Mouse (Mus musculus): ENCODE data around the gene Sept5.

- TF ChIP-seq CTCF (IDR thresholded peaks at IDR 0.05; ENCODE audit: low read depth) = peak; percentile 33
- TF ChIP-seq EP300 (IDR thresholded peaks at IDR 0.05; ENCODE audit: low read depth) = no peak
These were observed 2.3 kb upstream of the Sept5 start for GRCm38 (mm10) chr16:18632059-18632458.
